Mouse (Mus musculus) hindbrain, postnatal 0 days (tissue): ENCODE measurements around the gene Tmem189. TPM values are rescaled to one million over a fixed set of nuclear protein-coding genes. Genes with fewer than 3 reads are reported as not detected.

Experiments
- ATAC-seq: fragments of 200-750 bp; cut with Nextera tagmentation; 2 replicates; pipeline ENCODE4 v1.8.0; 2017; ENCODE audit warnings: mild to moderate bottlenecking, moderate TSS enrichment, moderate library complexity
- DNase-seq: peaks from one replicate; pipeline ENCODE4 v3.0.0-alpha.2; 2015; ENCODE audit warnings: low spot score
- H3K27ac ChIP-seq: fragments of 300-500 bp; sonication (generic); 2 replicates; pipeline ENCODE4 v1.5.1; 2014; ENCODE audit warnings: mild to moderate bottlenecking
- H3K27me3 ChIP-seq: fragments of 300-500 bp; sonication (generic); 2 replicates; pipeline ENCODE4 v1.6.1; 2014; ENCODE audit warnings: low read length, mixed read lengths; ENCODE audit not compliant: insufficient read depth
- H3K36me3 ChIP-seq: fragments of 300-500 bp; sonication (generic); 2 replicates; pipeline ENCODE4 v1.6.1; 2014; ENCODE audit warnings: low read length, mixed read lengths; ENCODE audit not compliant: insufficient read depth
- H3K4me1 ChIP-seq: fragments of 300-500 bp; sonication (generic); 2 replicates; pipeline ENCODE4 v1.6.1; 2014; ENCODE audit warnings: antibody characterized with exemption, low read length, mixed read lengths; ENCODE audit not compliant: insufficient read depth
- H3K4me2 ChIP-seq: fragments of 300-500 bp; sonication (generic); 2 replicates; pipeline ENCODE4 v1.6.1; 2014; ENCODE audit warnings: low read depth, mild to moderate bottlenecking, low read length, moderate library complexity, mixed read lengths
- H3K4me3 ChIP-seq: fragments of 300-500 bp; sonication (generic); 2 replicates; pipeline ENCODE4 v1.5.1; 2014; ENCODE audit warnings: low read length
- H3K9ac ChIP-seq: fragments of 300-500 bp; sonication (generic); replicated peaks from 2 replicates; pipeline ENCODE4 v1.6.1; 2014; ENCODE audit warnings: mild to moderate bottlenecking, low read length, moderate library complexity, mixed read lengths
- H3K9me3 ChIP-seq: fragments of 300-500 bp; sonication (generic); 2 replicates; pipeline ENCODE4 v1.6.1; 2016; ENCODE audit warnings: low read length, mixed read lengths
- CTCF ChIP-seq: IDR thresholded peaks from 2 replicates; pipeline ENCODE4 v1.5.1; 2016; ENCODE audit warnings: antibody characterized with exemption, control low read depth, low read depth
- WGBS: fragments of 180-500 bp; shearing (Covaris S2); extraction: QIAGEN DNeasy Blood & Tissue Kit; methylation state at CpG from one replicate; pipeline ENCODE4 v1.1.7; 2014; 5-methylcytosine and 5-hydroxymethylcytosine counted together
- polyA plus RNA-seq: library from polyadenylated mRNA; unstranded; fragments of >200 nt; fragmentation: Nextera tagmentation; extraction: Ambion mirVana; gene quantifications from 2 replicates; pipeline ENCODE4 v1.2.1, GENCODE M21; 2015
- total RNA-seq: library from RNA; depleted of rRNA; stranded (reverse); fragments of >200 nt; gene quantifications from 2 replicates; pipeline ENCODE4 v1.2.3, GENCODE M21; 2014

Tmem189 gene
- total and polyA plus RNA-seq, 2 experiments from 2014 or later: 41.4 to 79.9 TPM

- Histone ChIP-seq H3K9me3 (no peaks in the 10 kb centered on the region), H3K4me2 (no peak overlapping the region), H3K27ac (no peak overlapping the region), H3K36me3 (no peaks in the 10 kb centered on the region), H3K9ac (no peak overlapping the region), H3K4me1 (no peaks in the 10 kb centered on the region), H3K4me3 (no peak overlapping the region), H3K27me3 (no peaks in the 10 kb centered on the region)
- ATAC-seq (no peak), DNase-seq (no peak)
- WGBS: 88% methylated on average over 6 of the region's 6 CpGs
- TF ChIP-seq CTCF: no peak
Observed at GRCm38 (mm10) chr2:167642164-167642563, 47.5 kb downstream of the Tmem189 start.

DNA sequence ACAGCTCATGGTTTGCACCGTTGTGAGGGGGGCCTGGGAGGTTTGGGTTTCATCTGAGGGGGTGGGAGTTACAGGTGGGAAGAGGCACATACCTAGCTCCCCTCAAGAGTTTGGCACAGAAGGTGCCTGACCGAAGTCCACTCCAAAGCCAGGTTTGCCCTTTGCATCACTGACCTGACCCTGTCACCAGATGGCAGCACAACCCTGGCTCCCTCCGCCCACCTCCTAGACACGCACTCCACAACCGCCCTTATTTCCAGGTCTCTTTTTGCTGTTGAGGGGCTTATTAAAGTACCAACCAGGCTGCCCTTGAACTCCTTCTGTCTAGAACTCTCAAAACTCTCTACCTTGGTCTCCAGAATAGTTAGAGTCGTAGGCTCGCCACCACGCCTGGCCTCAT, 48.3 kb downstream of the Tmem189 start:
- WGBS: 50% methylated on average over 8 of the region's 8 CpGs
- Histone ChIP-seq H3K36me3 (no peaks in the 10 kb centered on the region), H3K4me1 (no peaks in the 10 kb centered on the region), H3K27me3 (no peaks in the 10 kb centered on the region), H3K4me2 (no peak overlapping the region), H3K9me3 (no peaks in the 10 kb centered on the region), H3K4me3 (no peak overlapping the region), H3K27ac (no peak overlapping the region), H3K9ac (no peak overlapping the region)
- peak; percentile 66 for TF ChIP-seq CTCF
- DNase-seq (no peak), ATAC-seq (no peak)

GRCm38 (mm10) chr2:167640279-167640678, 49.3 kb downstream of the Tmem189 start:
- H3K27ac ChIP-seq: no peak overlapping the region

DNA sequence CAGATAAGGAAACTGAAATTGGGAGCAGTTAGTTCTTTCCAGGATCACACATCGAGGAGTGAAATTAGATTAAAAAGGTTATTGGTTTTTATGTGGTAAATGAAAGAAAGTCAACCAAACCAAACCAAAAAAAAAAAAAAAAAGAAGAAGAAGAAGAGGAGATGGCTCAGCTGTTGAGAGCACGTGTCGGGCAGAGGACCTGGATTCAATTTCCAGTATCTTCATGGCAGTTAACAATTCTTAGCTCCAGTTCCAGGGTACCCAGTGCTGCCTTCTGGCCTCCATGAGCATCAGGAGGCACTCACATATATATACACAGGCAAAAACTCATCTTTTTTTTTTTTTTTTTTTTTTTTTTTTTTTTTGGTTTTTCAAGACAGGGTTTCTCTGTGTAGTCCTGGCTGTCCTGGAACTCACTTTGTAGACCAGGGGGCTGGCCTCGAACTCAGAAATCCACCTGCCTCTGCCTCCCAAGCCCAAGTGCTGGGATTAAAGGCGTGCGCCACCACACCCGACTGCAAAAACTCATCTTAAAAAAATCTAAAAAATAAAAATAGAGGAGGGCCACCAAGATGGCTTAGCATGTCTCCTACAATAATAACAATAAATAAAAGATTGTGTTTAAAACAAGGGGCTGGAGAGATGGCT, 54.6 kb downstream of the Tmem189 start:
- Histone ChIP-seq H3K27ac (no peak overlapping the region), H3K4me2 (peak overlapping the region; percentile 52), H3K27me3 (no peaks in the 10 kb centered on the region), H3K9me3 (no peaks in the 10 kb centered on the region), H3K4me1 (peaks cover 11% of the 10 kb centered on the region), H3K9ac (no peak overlapping the region), H3K4me3 (peak overlapping the region; percentile 22), H3K36me3 (no peaks in the 10 kb centered on the region)
- DNase-seq: no peak
- 83% methylated on average over 7 of the region's 7 CpGs for WGBS
- TF ChIP-seq CTCF: no peak
- ATAC-seq: no peak

More at GRCm38 (mm10) chr2:167640279-167640678, 49.3 kb downstream of the Tmem189 start:
- no peak overlapping the region for H3K4me2 ChIP-seq
- no peak overlapping the region for H3K4me3 ChIP-seq
- no peaks in the 10 kb centered on the region for H3K27me3 ChIP-seq
- 81% methylated on average over 3 of the region's 3 CpGs for WGBS
- no peaks in the 10 kb centered on the region for H3K4me1 ChIP-seq
- no peak for DNase-seq
- ATAC-seq: no peak
- TF ChIP-seq CTCF: peak; percentile 71
- H3K36me3 ChIP-seq: no peaks in the 10 kb centered on the region
- H3K9me3 ChIP-seq: no peaks in the 10 kb centered on the region
- no peak overlapping the region for H3K9ac ChIP-seq

- ATAC-seq: peak; percentile 74
Observed at GRCm38 (mm10) chr2:167634338-167634770, 55.3 kb downstream of the Tmem189 start.

DNA sequence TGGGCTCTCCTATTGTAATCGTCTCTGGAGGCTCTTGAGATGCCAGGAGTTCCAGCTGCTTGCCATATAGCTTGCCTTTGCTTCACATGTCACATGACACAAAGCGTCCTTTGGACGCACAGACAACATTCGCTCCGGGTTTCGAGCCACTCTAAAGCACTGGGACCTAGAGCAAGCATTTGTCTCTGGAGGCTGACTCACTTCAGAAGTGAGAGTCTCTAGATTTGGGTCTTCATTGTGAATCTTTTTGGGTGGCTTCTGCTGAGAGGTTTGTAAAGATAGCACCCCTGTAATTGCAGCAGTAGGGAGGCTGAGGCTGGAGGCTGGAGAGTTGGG, 56.1 kb downstream of the Tmem189 start:
- no peak for DNase-seq
- Histone ChIP-seq H3K36me3 (no peaks in the 10 kb centered on the region; the same call in 1 of the 2 replicates), H3K27me3 (no peaks in the 10 kb centered on the region), H3K4me1 (peaks cover 21% of the 10 kb centered on the region), H3K4me3 (no peak overlapping the region), H3K9ac (no peak overlapping the region), H3K27ac (no peak overlapping the region), H3K9me3 (no peaks in the 10 kb centered on the region), H3K4me2 (no peak overlapping the region)
- ATAC-seq: no peak
- no peak for TF ChIP-seq CTCF
- 88% methylated on average over 6 of the region's 6 CpGs for WGBS

More at GRCm38 (mm10) chr2:167634338-167634770, 55.3 kb downstream of the Tmem189 start:
- Histone ChIP-seq H3K4me3 (peak overlapping the region; percentile 22), H3K36me3 (no peaks in the 10 kb centered on the region), H3K9ac (peak overlapping the region; percentile 35; the same call in 1 of the 2 replicates), H3K27me3 (no peaks in the 10 kb centered on the region), H3K9me3 (no peaks in the 10 kb centered on the region), H3K4me1 (peaks cover 17% of the 10 kb centered on the region), H3K27ac (peak overlapping the region; percentile 73), H3K4me2 (peak overlapping the region; percentile 52)
- TF ChIP-seq CTCF: no peak
- WGBS: 1% methylated on average over 15 of the region's 15 CpGs
- peak; percentile 100 for DNase-seq
